Mouse (Mus musculus): ENCODE data around the gene Rab34.

GRCm38 (mm10) chr11:78204287-78204686 lies 16.1 kb downstream of the Rab34 start:
- TF ChIP-seq CTCF (conservative IDR thresholded peaks at IDR 0.05; ENCODE audit: low read length) (no peak), NANOG (IDR thresholded peaks at IDR 0.05; ENCODE audit: borderline replicate concordance, low read length) (no peak), POU5F1 (IDR thresholded peaks at IDR 0.05; ENCODE audit: borderline replicate concordance, low read length) (no peak)

All from E14TG2a.4 (cell line).